Mouse (Mus musculus) myocyte (in vitro differentiated cells): ENCODE results near the gene Tuba1b. TPM values are rescaled to one million over a fixed set of nuclear protein-coding genes. Genes with fewer than 3 reads are reported as not detected.

Experiments used
- H3K27me3 ChIP-seq: one replicate; pipeline ENCODE4 v1.6.1; 2011; ENCODE audit not compliant: control insufficient read depth, insufficient read depth, insufficient read length
- H3K36me3 ChIP-seq: one replicate; pipeline ENCODE4 v1.6.1; 2011; ENCODE audit not compliant: control insufficient read depth, insufficient read depth
- H3K4me2 ChIP-seq: one replicate; pipeline ENCODE4 v1.6.1; 2011; ENCODE audit warnings: low read depth, control low read depth
- H3K4me3 ChIP-seq: one replicate; pipeline ENCODE4 v1.5.1; 2011; ENCODE audit warnings: mild to moderate bottlenecking, control low read depth, moderate library complexity
- H3K79me2 ChIP-seq: one replicate; pipeline ENCODE4 v1.6.1; 2011; ENCODE audit not compliant: control insufficient read depth, insufficient read depth
- H3ac ChIP-seq: one replicate; pipeline ENCODE4 v1.6.1; 2011; ENCODE audit not compliant: control insufficient read depth, insufficient read length
- CEBPB ChIP-seq: IDR thresholded peaks from 2 replicates; pipeline ENCODE4 v1.6.1; 2011; ENCODE audit warnings: mild to moderate bottlenecking, moderate library complexity; ENCODE audit not compliant: poor library complexity, insufficient read depth, severe bottlenecking
- E2F4 ChIP-seq: IDR thresholded peaks from one replicate; pipeline ENCODE4 v1.6.1; 2011; ENCODE audit warnings: mild to moderate bottlenecking, control low read depth, moderate library complexity; ENCODE audit not compliant: insufficient read depth
- MAX ChIP-seq: IDR thresholded peaks from one replicate; pipeline ENCODE4 v1.6.1; 2011; ENCODE audit warnings: low read depth, mild to moderate bottlenecking, control low read depth
- MYOD1 ChIP-seq, 3 experiments: IDR thresholded peaks; one replicate each; pipeline ENCODE4 v1.6.1; 2011; ENCODE audit warnings: control low read depth in 2 of 3, low read depth in 2 of 3, mild to moderate bottlenecking in 2 of 3, moderate library complexity in 1 of 3; ENCODE audit not compliant: insufficient read length in 2 of 3, control insufficient read depth in 1 of 3
- MYOG ChIP-seq, 3 experiments: IDR thresholded peaks; one replicate each; pipeline ENCODE4 v1.6.1; 2011; ENCODE audit warnings: control low read depth in 2 of 3, low read depth in 2 of 3, mild to moderate bottlenecking in 2 of 3; ENCODE audit not compliant: insufficient read length in 2 of 3, control insufficient read depth in 1 of 3, insufficient read depth in 1 of 3
- POLR2A ChIP-seq: IDR thresholded peaks from one replicate; pipeline ENCODE4 v1.6.1; 2011; ENCODE audit warnings: low read depth, mild to moderate bottlenecking, control low read depth, moderate library complexity; ENCODE audit not compliant: insufficient read length
- POLR2AphosphoS2 ChIP-seq: IDR thresholded peaks from one replicate; pipeline ENCODE4 v1.6.1; 2011; ENCODE audit warnings: low read depth, control low read depth; ENCODE audit not compliant: insufficient read length
- REST ChIP-seq: IDR thresholded peaks from one replicate; pipeline ENCODE4 v1.6.1; 2011; ENCODE audit warnings: mild to moderate bottlenecking, control low read depth, moderate library complexity; ENCODE audit not compliant: insufficient read depth, insufficient read length
- SRF ChIP-seq: IDR thresholded peaks from one replicate; pipeline ENCODE4 v1.6.1; 2011; ENCODE audit warnings: low read depth; ENCODE audit not compliant: control insufficient read depth, insufficient read length
- TCF12 ChIP-seq: IDR thresholded peaks from one replicate; pipeline ENCODE4 v1.6.1; 2011; ENCODE audit warnings: mild to moderate bottlenecking, control low read depth; ENCODE audit not compliant: poor library complexity, insufficient read depth, severe bottlenecking
- TCF3 ChIP-seq: IDR thresholded peaks from one replicate; pipeline ENCODE4 v1.6.1; 2011; ENCODE audit warnings: low read depth, control low read depth; ENCODE audit not compliant: insufficient read length
- USF1 ChIP-seq: IDR thresholded peaks from one replicate; pipeline ENCODE4 v1.6.1; 2011; ENCODE audit warnings: low read depth, mild to moderate bottlenecking, control low read depth, moderate library complexity
- polyA plus RNA-seq: library from polyadenylated mRNA; unstranded; fragments of >200 nt; fragmentation: generic; extraction: Trizol; gene quantifications from one replicate; pipeline ENCODE4 v1.2.1, GENCODE M21; 2012; ENCODE audit warnings: missing spikeins

The Tuba1b gene
- polyA plus RNA-seq, 1 experiment: 2,204 TPM

- no peaks in the 10 kb centered on the region for H3K27me3 ChIP-seq
- H3ac ChIP-seq: no peak overlapping the region
- no peaks in the 10 kb centered on the region for H3K36me3 ChIP-seq
- TF ChIP-seq MAX (no peak), REST (no peak), CEBPB (no peak), POLR2A (no peak), POLR2AphosphoS2 (no peak)
- no peak overlapping the region for H3K4me3 ChIP-seq
- no peak overlapping the region for H3K4me2 ChIP-seq
- H3K79me2 ChIP-seq: no peaks in the 10 kb centered on the region
Observed at GRCm38 (mm10) chr15:98971111-98971510, 36.7 kb upstream of the Tuba1b start.

- no peak overlapping the region for H3K4me3 ChIP-seq
Observed at GRCm38 (mm10) chr15:98969372-98970101, 35.2 kb upstream of the Tuba1b start.

GRCm38 (mm10) chr15:98968701-98969371 lies 34.5 kb upstream of the Tuba1b start:
- Histone ChIP-seq H3K27me3 (no peaks in the 10 kb centered on the region), H3K36me3 (no peaks in the 10 kb centered on the region), H3K4me2 (peak overlapping the region; percentile 72), H3K4me3 (no peak overlapping the region), H3K79me2 (no peaks in the 10 kb centered on the region), H3ac (no peak overlapping the region)
- no peak for TF ChIP-seq CEBPB
- peak in 1 of 3 experiments; percentile 26 for TF ChIP-seq MYOG (IDR thresholded peaks at IDR 0.05; ENCODE audit: control insufficient read depth in 1 of 3, insufficient read depth in 1 of 3, insufficient read length in 2 of 3, low read depth in 2 of 3)
- TF ChIP-seq POLR2AphosphoS2: peak; percentile 23

More at GRCm38 (mm10) chr15:98969372-98970101, 35.2 kb upstream of the Tuba1b start:
- Histone ChIP-seq H3K27me3 (no peaks in the 10 kb centered on the region), H3K79me2 (no peaks in the 10 kb centered on the region), H3K4me2 (peak overlapping the region; percentile 72), H3K36me3 (no peaks in the 10 kb centered on the region), H3ac (no peak overlapping the region)
- TF ChIP-seq POLR2AphosphoS2: no peak
- TF ChIP-seq MAX: no peak
- TF ChIP-seq REST: no peak
- no peak for TF ChIP-seq TCF3
- TF ChIP-seq CEBPB: no peak
- no peak for TF ChIP-seq MYOD1 (IDR thresholded peaks at IDR 0.05; ENCODE audit: control insufficient read depth in 1 of 3, insufficient read length in 2 of 3, low read depth in 2 of 3)
- TF ChIP-seq E2F4: no peak
- no peak for TF ChIP-seq USF1
- TF ChIP-seq TCF12: no peak
- no peak for TF ChIP-seq MYOG (IDR thresholded peaks at IDR 0.05; ENCODE audit: control insufficient read depth in 1 of 3, insufficient read depth in 1 of 3, insufficient read length in 2 of 3, low read depth in 2 of 3)

GRCm38 (mm10) chr15:98959531-98959930 lies 25.2 kb upstream of the Tuba1b start:
- no peak for TF ChIP-seq SRF
- no peak for TF ChIP-seq MAX
- no peak for TF ChIP-seq E2F4
- TF ChIP-seq MYOG (IDR thresholded peaks at IDR 0.05; ENCODE audit: control insufficient read depth in 1 of 3, insufficient read depth in 1 of 3, insufficient read length in 2 of 3, low read depth in 2 of 3): peak in 1 of 3 experiments; percentile 44
- TF ChIP-seq MYOD1 (IDR thresholded peaks at IDR 0.05; ENCODE audit: control insufficient read depth in 1 of 3, insufficient read length in 2 of 3, low read depth in 2 of 3): peak in 2 of 3 experiments; percentile 18 to 59
- no peak for TF ChIP-seq CEBPB
- H3K4me2 ChIP-seq: no peak overlapping the region
- no peak overlapping the region for H3ac ChIP-seq
- H3K27me3 ChIP-seq: no peaks in the 10 kb centered on the region
- no peaks in the 10 kb centered on the region for H3K79me2 ChIP-seq
- H3K36me3 ChIP-seq: no peaks in the 10 kb centered on the region
- no peak overlapping the region for H3K4me3 ChIP-seq

GRCm38 (mm10) chr15:98958901-98959420 lies 24.6 kb upstream of the Tuba1b start:
- Histone ChIP-seq H3K36me3 (no peaks in the 10 kb centered on the region), H3K4me3 (no peak overlapping the region), H3K79me2 (no peaks in the 10 kb centered on the region), H3K27me3 (no peaks in the 10 kb centered on the region), H3ac (no peak overlapping the region), H3K4me2 (peak overlapping the region; percentile 20)
- TF ChIP-seq REST: no peak
- TF ChIP-seq MYOG (IDR thresholded peaks at IDR 0.05; ENCODE audit: control insufficient read depth in 1 of 3, insufficient read depth in 1 of 3, insufficient read length in 2 of 3, low read depth in 2 of 3): no peak
- TF ChIP-seq MAX: no peak
- TF ChIP-seq POLR2A: no peak
- no peak for TF ChIP-seq POLR2AphosphoS2
- no peak for TF ChIP-seq TCF3
- TF ChIP-seq CEBPB: no peak
- no peak for TF ChIP-seq MYOD1 (IDR thresholded peaks at IDR 0.05; ENCODE audit: control insufficient read depth in 1 of 3, insufficient read length in 2 of 3, low read depth in 2 of 3)
- no peak for TF ChIP-seq USF1
- no peak for TF ChIP-seq SRF
- TF ChIP-seq TCF12: no peak
- TF ChIP-seq E2F4: no peak
